Mouse (Mus musculus) cerebellum, adult 11 months (tissue): ENCODE data around the gene Olfr1395.

Experiments
- DNase-seq: peaks from one replicate; pipeline ENCODE4 v3.0.0; 2022

Gene Olfr1395

DNA sequence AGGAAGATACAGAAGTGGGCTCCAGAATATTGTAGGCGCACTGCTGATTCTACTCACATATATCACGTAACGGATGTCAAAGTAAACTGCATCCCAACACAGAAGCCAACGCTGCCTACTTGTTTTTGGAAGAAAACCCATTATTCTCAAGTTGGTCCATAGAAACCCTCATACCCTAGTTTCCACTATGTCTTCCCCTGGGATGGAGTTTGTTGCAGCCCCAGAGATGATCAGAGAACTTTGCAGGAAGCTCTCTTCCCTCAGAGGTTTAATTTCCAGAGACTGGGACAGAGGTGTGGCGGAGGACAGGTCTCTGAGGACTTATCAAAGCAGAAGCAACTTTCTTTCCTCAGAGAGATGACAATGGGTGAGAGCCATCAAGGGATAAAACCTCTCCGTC is at the start of gene Olfr1395:
Gene Olfr1395, plus strand, starts transcription at position 301 of the 400 bp plus-strand sequence.
- DNase-seq = no peak

DNA sequence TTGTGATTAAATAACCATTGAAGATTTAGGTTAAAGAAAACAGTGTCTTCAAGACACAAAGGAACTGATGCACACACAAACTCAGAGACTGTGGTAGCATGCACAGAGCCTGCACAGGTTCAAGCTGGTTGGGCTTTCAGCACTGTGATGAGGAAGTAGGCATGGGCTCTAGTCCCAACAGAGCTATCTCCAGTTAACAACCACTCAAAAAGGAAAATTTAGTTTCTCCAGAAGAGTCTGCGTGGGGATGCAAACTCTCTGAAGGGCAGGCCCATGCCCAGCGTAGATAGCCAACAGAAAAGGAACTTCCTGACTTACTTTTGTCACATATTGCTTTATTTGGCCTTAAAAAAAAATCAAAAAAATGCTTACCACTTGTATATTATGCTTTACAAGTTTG is 49.3 kb upstream of the Olfr1395 start:
- no peak for DNase-seq

DNA sequence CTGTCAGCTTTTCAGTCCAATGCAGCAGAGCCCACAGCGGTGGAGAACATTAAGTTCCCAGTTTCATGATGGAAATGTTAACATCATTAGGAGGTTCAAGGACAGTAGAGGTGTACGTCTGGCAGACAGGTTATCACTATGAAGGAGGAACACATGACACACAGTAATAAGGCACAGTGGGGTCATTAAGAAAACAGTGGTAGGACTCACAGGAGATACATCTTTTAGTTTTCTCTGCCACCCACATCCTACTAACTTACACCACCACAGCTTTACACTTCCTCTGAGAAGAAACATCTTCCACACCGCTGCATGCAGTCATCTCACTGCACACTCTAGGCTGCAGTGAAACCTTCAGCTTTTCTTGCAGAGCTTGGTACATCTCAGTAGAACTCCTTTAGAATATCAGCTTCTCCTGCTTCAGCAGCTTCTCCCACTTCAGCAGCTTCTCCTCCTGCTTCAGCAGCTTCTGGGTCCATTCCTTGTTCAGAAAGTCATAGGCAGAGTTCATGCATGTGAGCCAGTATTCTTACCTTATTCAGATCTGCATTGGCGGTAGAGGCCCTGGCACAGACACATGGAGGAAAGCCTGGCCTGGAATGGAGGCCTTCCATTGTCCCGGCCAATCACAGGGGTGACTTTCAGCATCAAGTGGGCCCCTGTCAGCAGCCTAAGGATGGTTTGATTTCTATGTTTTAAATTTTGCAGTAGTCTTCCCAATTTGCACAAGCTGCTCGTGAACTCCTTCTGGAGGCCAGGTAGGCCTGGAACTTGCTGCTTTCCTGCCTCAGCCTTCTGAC is 48.0 kb upstream of the Olfr1395 start:
- no peak for DNase-seq

DNA sequence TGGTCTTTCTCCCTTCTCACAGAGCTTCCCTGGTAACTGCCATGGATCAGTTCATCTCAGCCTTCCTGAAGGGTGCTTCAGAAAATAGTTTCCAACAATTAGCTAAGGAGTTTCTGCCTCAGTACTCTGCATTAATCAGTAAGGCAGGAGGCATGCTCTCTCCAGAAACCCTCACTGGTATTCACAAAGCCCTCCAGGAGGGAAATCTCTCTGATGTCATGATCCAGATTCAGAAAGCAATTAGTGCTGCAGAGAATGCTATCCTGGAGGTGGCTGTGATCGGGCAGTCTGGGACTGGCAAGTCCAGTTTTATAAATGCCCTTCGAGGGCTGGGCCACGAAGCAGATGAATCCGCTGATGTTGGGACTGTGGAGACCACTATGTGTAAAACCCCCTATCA is 46.7 kb upstream of the Olfr1395 start:
- no peak for DNase-seq

DNA sequence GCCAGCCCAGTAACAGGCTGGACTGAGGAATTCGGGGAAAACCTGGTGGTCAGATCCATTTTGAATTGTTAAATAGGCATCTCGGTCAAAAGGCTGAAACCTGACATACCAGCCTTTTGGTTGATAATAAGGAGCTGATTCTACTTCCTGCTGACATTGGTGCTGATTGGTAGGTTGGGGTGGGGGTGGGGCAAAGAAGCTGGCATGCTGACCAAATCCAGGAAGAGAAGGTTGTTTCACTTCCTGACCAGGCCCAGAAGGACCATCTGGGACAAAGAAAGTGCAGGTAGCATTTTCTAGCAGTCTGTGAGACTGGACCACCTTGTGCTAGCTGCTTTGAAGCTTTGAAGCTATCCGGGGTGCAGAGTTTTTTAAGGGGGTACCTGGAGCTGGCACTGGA is 41.7 kb upstream of the Olfr1395 start:
- no peak for DNase-seq

DNA sequence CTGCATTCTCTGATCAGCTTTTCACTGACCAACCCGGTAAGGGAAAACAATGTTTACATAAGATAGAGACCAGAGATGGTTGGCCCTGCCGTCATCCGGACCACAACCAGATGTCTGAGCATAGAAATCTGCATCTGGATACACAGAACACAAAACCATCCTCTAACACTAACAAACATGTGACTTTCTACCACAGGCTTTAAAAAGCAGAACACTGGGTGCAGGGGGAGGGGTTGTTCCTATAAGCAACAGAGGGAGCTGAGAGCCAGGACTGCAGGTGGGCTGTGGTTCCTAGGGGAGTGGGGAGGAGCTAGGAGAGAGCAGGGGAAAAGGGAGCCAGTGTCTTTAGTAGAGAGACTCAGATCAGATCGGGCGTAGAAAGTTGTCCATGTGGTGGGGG is 40.6 kb upstream of the Olfr1395 start:
- no peak for DNase-seq

DNA sequence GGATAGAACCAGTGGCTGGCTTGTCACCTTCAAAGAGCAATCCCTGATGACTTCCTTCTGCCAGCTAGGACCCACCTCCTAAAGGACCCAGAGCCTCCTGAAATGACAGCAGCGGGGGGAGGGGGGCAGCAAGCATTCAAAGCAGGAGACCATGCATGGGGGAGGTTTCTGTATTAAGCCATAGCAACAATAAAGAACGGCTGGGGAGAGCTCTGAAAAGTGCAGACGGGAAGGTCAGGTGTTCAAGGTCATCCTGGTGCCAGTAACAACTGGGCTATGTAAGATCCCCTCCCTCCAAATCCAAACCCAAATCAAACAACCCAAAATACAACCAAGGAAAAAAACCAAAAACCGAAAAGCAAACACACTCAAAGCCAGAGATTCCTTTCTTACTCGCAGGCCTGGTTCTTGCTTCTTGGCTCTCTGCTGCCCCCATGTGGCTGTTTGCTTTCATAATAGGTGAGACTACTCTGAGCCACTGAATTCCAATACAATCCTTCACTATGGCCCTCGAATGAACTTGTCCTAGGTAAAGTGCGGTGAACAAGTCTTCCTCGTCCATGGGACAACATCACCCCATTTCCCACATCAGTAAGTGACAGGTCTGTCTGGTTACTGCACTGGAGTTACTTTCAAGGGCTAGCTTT is 38.9 kb upstream of the Olfr1395 start:
- peak; percentile 70 for DNase-seq

DNA sequence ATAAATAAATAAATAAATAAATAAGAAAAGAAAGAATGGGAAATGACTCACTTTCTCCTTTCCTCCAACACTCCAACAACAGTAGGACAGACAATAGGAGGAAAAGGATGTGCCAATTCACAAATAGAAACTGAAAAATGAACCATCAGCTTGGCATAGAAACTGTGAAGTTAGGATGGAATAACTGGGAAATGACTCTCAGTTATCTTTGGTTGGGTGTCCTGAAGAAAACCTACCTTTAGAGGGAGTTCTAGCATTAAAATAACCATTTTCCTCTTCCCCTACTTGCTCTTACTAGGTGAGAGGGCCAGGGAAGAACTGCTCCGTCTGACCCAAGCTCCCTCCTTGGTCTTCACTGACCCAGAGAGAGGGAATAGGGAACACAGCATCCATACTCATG is 36.3 kb upstream of the Olfr1395 start:
- no peak for DNase-seq

DNA sequence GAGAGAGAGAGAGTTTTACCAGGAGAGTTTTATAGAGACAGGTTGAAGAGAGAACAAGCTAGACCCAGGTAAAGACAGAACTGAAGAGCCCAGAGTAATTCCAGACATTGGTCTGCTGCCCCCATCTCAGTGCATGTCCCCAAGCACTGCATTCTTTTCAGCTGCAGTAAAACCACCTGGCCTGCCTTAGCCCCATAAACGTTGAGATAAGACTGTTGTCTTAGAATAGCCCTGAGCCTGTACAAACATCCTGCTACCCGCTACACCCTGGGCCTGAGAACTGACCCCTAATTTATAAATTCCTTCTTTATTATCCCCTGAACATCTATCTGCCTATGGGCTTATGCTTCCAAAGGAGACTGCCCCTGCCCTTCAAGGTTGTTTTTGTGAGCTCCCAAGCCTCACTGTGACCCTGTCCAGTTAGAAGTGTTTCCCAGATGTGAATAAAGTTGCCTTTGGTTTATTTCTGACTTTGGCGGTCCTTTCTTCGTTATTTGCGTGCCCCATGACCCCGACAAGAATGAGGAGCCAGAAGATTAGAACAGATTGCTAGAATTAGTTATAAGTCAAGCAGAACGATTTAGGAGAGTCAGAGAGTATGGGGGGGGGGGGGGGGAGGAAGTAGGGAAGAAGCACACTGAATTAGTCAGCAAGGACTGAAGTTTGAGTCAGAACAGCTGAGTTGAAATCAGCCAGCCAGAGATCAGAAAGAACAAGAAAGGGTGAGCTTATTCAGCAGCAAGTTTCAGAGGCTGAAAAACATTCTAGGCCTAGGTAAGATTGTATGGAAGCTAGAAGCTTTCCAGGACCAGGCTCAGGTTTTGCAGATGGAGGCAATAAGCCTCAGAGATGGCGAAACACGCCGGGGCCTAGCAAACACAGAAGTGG is 34.2 kb upstream of the Olfr1395 start:
- DNase-seq = no peak

DNA sequence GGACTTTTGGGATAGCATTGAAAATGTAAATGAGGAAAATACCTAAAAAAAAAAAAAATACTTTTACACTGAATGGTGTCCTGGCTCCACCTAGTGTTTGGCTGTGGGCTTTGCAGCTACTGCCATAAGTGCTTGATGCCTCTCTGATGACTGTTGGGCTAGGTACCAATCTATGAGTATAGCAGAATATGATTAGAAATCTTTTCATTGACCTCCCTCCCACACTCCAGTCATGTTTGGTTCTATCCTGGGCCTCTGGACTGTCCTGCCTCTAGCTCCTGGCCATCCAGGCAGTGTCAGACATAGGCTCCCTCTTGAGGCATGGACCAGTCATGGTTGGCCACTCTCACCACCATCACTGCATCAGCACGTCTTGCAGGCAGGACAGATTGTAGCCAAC is 33.2 kb upstream of the Olfr1395 start:
- DNase-seq = no peak

DNA sequence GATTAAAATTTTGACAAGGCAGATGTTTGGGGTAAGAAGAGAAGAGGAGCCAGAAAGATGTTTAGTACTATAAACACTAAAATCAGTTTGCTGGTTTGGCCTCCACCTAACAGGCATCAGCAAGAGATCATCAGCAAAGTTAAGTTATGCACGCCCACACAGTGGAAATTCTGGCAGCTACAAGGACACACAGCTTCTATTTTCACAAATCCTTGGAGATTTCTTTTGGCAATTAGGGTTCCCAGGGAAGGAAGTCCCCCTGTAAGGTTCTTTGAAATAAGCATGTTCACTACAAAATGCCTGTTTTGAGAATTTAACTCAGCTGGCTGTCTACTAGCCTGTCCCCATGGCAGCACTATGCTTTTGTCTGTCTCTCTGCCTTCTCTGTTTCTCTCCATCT is 31.1 kb upstream of the Olfr1395 start:
- no peak for DNase-seq

DNA sequence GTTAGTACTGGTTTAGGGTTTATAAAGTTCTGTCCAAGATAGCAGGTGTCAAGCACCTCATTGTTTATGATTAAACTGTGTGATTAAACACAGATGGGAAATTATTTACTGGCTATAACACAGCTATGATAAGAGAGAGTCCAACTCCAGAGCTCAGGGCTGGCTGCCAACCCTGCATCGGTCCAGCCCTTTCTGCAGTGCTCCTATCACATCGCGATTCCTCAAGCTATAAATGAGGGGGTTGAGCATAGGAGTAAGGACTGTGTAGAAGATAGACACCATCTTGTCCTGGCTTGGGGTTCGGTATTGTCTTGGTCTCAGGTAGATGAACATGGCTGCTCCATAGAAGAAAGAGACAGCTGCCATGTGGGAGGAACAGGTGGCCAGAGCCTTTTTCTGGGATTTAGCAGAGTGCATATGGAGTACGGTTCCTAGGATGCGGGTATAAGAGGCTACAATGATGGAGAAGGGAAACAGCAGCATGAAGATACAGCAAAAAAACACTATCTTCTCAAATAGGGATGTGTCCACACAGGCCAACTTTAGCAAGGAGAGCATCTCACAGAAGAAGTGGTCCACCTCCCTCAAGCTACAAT is 29.4 kb upstream of the Olfr1395 start:
- no peak for DNase-seq

DNA sequence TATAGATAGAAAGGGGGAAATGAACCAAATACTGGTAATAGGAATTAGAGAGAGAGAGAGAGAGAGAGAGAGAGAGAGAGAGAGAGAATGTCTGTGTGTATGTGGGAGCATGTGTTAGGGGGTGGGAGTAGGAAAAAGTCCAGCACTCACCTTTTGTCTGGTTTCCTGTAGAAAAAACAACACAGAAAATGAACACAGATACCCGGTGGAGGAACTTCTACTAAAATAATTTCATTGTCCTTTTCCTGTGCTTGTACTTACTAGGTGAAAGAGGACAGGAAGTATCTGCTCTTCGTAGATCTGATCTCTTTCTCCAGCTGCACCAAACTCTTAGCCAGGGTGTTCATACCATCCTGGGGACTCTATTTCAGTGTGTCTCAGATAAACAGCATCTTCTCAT is 27.9 kb upstream of the Olfr1395 start:
- no peak for DNase-seq

DNA sequence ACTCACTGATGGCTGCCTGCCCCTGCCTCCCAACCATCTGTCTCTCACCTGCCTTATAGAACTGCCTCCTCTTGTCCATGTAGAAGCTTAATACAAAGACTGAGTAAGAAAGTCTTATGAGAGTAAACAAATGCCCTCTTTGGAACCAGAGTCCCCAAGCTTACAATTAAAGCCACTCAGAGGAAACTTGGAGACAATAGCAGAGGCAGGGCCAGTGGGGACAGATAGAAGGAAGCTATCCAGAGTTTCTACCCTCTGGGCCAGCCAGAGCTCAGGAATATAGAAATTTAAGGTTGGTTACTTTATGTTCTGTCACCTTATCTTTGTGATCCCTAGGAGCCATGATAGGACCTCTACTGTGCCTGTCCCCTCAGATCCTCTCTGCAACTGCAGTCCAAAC is 27.3 kb upstream of the Olfr1395 start, which contains the start of gene Olfr1396:
Gene Olfr1396, minus strand, starts transcription at position 101 of the 400 bp plus-strand sequence.
- DNase-seq = no peak

DNA sequence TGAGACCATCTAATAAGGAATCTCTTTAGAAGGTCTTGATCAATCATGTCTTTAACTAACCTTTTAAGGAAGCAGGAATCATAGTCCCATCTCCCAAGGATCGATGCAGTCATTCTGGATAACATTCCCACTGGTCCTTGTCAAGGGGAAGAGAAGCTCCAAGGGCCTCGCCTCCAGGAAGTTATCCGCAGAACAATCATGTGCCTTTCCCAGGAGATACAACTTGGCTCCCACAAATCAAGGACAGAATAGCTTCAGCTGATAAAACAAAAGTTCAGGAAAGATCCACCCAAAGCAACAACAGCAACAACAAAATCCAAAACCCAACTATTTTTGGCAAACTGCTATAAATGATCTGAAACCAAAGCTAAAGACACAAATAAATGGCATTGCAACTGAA is 22.4 kb upstream of the Olfr1395 start:
- no peak for DNase-seq

DNA sequence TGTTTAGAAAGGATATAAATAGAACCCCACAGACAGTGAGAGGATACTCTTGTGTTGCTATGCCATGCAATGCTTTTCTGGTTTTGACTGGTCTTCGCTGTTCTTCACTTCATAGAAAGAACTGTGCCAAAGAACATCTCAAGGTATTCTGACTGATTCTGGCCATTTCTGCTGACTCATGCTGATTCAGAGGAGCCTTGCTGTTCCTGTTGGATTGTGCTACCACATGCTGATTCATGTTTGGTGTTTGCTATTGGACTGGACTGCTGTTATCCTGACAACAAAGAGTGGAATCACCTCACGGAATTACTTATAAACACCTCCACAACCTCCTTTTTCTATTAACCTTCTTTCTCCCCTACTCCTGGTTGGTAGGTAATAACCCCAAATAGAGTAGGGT is 17.9 kb upstream of the Olfr1395 start:
- no peak for DNase-seq

DNA sequence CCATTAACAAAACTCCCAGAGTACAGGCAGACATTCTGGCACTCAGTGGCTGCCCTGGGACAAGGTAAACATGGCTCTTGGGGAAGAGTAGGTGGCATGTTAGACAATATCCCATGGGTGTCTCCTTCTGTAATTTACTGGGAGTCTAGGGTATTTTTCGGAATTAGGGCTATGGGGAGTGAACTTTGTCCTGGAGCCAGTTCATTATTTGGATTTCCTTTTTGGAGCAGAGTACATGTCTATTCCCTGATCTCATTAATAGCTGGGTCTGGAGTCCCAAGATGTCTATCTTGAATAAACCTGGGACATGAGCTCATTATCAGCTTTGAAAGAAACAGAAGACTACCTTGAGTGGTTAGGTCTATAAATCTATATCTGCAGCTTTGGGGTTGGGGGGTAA is 12.0 kb downstream of the Olfr1395 start, which contains the start of gene Olfr1394:
Gene Olfr1394, plus strand, starts transcription at position 301 of the 400 bp plus-strand sequence.
- DNase-seq = no peak

DNA sequence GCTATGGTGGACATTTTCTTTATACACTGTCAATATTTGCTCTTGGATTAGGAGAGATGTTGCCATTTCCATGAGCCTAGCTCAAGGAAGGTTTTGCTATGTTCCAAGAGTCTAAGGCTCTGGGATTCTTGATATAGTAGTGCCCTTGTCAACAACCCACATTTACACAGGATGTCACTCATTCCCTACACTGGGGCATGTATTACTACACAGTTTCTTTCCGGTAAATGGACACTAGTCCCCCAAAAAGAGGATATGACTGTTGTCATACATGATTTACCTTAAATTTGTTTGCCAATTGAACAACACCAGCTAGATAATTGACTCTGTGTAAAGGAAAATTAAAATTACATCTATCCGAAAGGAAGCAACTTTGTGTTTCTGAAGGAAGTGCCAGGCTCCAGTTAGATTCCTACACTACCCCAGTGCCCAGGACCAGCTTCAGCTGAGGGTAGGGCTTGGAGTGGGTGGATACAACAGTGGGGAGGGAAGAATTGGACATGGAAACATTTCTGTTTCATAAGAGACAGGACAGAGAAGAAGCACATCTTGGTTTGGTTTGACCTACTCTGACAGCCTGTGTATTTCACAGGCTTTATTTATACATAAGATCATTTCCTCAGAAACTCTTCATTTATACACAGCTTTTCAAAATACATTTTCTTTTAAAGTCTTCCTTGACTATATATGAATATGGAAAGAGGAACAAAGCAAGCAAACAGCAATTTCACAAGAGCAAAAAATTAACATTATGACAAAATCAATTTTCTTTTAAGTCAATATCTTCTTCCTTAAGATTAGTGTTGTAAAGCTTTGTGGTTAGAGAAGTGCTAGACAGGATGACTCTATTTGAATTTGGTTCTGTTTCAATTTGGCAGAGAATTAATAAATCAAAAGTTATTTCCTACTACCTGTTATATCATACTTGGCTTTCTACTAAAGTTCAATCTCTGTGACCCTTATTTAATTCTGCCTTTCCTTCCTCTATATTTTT is 15.0 kb downstream of the Olfr1395 start:
- DNase-seq = no peak

DNA sequence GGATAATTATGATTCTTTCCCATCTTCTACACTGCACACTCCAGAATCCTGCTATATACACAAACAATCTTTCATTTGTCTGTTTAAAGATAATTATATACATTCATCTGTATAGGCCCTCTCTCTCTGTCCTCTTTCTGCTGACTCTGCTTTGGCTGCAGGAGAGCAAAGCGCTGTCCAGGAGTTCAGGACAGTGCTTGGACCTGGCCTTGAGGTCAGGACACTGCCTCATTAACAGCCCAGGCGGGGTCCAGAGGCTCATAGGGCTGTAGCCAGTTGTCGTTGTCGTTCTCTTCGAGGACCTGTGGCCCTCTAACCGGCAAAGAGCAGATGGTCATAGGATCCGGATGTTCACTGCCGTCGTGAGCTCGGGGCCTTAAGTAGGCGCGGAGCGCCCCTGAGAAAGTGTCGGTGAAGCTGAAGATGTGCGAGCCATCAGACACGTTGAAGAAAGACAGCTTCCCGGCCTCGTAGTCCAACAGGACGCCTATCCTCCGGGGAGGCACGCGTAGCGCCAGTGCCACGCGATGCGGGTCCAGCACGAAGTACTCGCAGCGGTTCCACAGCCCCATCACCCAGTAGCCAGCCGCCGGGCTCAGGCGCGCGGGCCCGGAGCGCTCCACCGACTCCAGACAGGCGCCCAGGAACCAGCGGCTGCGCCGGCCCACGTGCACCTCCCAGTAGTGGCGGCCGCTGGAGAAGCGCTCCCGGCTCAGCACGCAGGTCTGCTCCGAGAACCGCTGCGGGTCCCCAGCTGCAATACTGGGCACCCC is 27.0 kb downstream of the Olfr1395 start:
- DNase-seq = no peak

DNA sequence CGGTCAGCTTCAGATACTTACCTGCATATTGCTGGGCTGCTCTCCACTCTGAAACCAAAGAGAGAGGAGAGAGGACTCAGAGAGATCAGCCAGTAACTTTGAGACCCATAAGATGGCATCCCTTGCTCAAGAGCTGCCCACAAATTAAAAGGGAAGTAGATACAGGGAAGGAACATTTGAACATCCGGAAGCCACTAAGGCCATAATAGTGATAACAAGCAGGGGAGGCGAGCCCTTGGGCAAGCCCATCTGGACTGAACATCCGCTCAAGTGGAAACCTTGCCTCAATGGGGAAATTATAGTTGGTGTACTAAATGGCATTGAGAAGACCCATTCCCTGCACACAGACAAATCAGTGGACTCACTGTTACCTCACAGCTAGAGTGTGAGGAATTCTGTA is 28.5 kb downstream of the Olfr1395 start:
- no peak for DNase-seq

DNA sequence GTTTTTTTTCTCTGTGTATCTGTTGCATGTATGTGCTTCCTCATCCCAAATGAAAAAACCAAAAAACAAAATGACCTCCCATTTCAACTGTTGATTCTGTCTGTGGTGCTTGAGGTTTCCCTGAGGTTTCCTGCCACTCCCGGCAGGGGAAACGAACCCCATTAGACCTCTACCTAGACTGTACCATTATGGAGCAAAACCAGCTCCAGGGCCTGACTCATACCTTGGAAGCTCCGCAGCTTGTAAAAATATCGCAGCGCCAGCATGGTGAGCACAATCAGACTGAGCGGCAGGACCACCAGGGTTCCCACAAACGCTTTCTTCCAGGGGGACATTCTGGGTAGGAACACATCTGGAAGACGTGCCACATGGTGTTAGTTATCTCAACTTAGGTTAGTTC is 33.3 kb downstream of the Olfr1395 start:
- no peak for DNase-seq
